Mouse (Mus musculus): ENCODE measurements at regions not wholly inside any gene's neighbourhood (a gene's known extent, or its start where the extent isn't known, plus 50 kb on each side); places are given as distances from the start of the nearest gene placed in this dataset.
A peak's percentile ranks its signal among the peaks of the same experiment; 100 is the strongest.
"Not testable (repeated sequence)": the region's sequence is repeated elsewhere in the genome, so short reads cannot be mapped to it uniquely, and the experiment has no call there.

GRCm38 (mm10) chr10:85731163-85731562 lies 98.1 kb upstream of the Pwp1 start:
- peak; percentile 62 for DNase-seq (ENCODE audit: low read depth)

- DNase-seq (ENCODE audit: low read depth) = not testable (repeated sequence)
Observed at GRCm38 (mm10) chr10:85731796-85732388, 97.4 kb upstream of the Pwp1 start.

GRCm38 (mm10) chr10:85737796-85738195 lies 91.5 kb upstream of the Pwp1 start:
- DNase-seq (ENCODE audit: low read depth) = no peak

- DNase-seq (ENCODE audit: low read depth) = no peak
Observed at GRCm38 (mm10) chr10:85739008-85739407, 90.3 kb upstream of the Pwp1 start.

- peak; percentile 4 for DNase-seq (ENCODE audit: low read depth)
Observed at GRCm38 (mm10) chr10:85739565-85739964, 89.7 kb upstream of the Pwp1 start.

- no peak for DNase-seq (ENCODE audit: low read depth)
Observed at GRCm38 (mm10) chr10:85741972-85742371, 87.3 kb upstream of the Pwp1 start.

GRCm38 (mm10) chr10:85745390-85745789 lies 83.9 kb upstream of the Pwp1 start:
- DNase-seq (ENCODE audit: low read depth) = not testable (repeated sequence)

GRCm38 (mm10) chr10:85745818-85746217 lies 83.5 kb upstream of the Pwp1 start:
- DNase-seq (ENCODE audit: low read depth) = not testable (repeated sequence)

GRCm38 (mm10) chr10:85749549-85749948 lies 79.7 kb upstream of the Pwp1 start:
- not testable (repeated sequence) for DNase-seq (ENCODE audit: low read depth)

- no peak for DNase-seq (ENCODE audit: low read depth)
Observed at GRCm38 (mm10) chr10:85775035-85775434, 54.3 kb upstream of the Pwp1 start.
